Mouse (Mus musculus) bone marrow, adult 2 months (tissue): ENCODE data around the gene LTO1.

Source experiments
- CTCF ChIP-seq: fragments of 200-500 bp; IDR thresholded peaks from 2 replicates; pipeline ENCODE4 v1.5.1; 2011; ENCODE audit warnings: low read length, control low read depth; ENCODE audit not compliant: control insufficient read depth, insufficient read depth
- POLR2A ChIP-seq: fragments of 200-500 bp; IDR thresholded peaks from 2 replicates; pipeline ENCODE4 v1.6.1; 2011; ENCODE audit warnings: low read depth, mild to moderate bottlenecking, control low read depth, low read length, borderline replicate concordance; ENCODE audit not compliant: control insufficient read depth

GRCm38 (mm10) chr7:144874226-144874625 is 40.7 kb upstream of the LTO1 start:
- TF ChIP-seq CTCF (no peak), POLR2A (no peak)
